Mouse (Mus musculus): ENCODE data around the gene Ttc28. TPM values are rescaled to one million over a fixed set of nuclear protein-coding genes. Genes with fewer than 3 reads are reported as not detected.
A peak's percentile ranks its signal among the peaks of the same experiment; 100 is the strongest.

Gene Ttc28
- polyA plus RNA-seq, 1 experiment from 2014 or later = 9.0 TPM

GRCm38 (mm10) chr5:111085849-111086248, 206.2 kb downstream of the Ttc28 start:
- WGBS = 93% methylated on average over 4 of the region's 4 CpGs

GRCm38 (mm10) chr5:111096750-111097149, 217.1 kb downstream of the Ttc28 start:
- Histone ChIP-seq H3K4me3 (replicated peaks; ENCODE audit: low read length) (no peak overlapping the region), H3K27me3 (ENCODE audit: control insufficient read depth, insufficient read depth, low read length) (no peaks in the 10 kb centered on the region), H3K4me1 (ENCODE audit: control insufficient read depth, insufficient read depth, low read length) (peaks cover 18% of the 10 kb centered on the region), H3K4me2 (ENCODE audit: low read depth, low read length) (no peak overlapping the region), H3K27ac (ENCODE audit: low read length) (0 out of 2 replicates have a peak overlapping the region, but pooled peaks have one; percentile 29), H3K9me3 (replicated peaks; ENCODE audit: control insufficient read depth, low read length) (no peaks in the 10 kb centered on the region), H3K36me3 (ENCODE audit: control insufficient read depth, insufficient read depth, low read length) (no peaks in the 10 kb centered on the region), H3K9ac (ENCODE audit: low read length) (no peak overlapping the region)
- no peak for ATAC-seq (ENCODE audit: insufficient read depth, low FRiP score)
- 55% methylated on average over 5 of the region's 5 CpGs for WGBS

More at GRCm38 (mm10) chr5:111085849-111086248, 206.2 kb downstream of the Ttc28 start:
- no peak overlapping the region for H3K27ac ChIP-seq (ENCODE audit: low read length)
- no peaks in the 10 kb centered on the region for H3K9me3 ChIP-seq (replicated peaks; ENCODE audit: control insufficient read depth, low read length)
- H3K36me3 ChIP-seq (ENCODE audit: control insufficient read depth, insufficient read depth, low read length) = no peaks in the 10 kb centered on the region
- H3K9ac ChIP-seq (ENCODE audit: low read length) = no peak overlapping the region
- H3K4me1 ChIP-seq (ENCODE audit: control insufficient read depth, insufficient read depth, low read length) = no peaks in the 10 kb centered on the region
- no peak for ATAC-seq (ENCODE audit: insufficient read depth, low FRiP score)
- no peak overlapping the region for H3K4me3 ChIP-seq (replicated peaks; ENCODE audit: low read length)
- H3K4me2 ChIP-seq (ENCODE audit: low read depth, low read length) = no peak overlapping the region
- no peaks in the 10 kb centered on the region for H3K27me3 ChIP-seq (ENCODE audit: control insufficient read depth, insufficient read depth, low read length)

GRCm38 (mm10) chr5:111097233-111098160, 217.9 kb downstream of the Ttc28 start:
- ATAC-seq (ENCODE audit: insufficient read depth, low FRiP score) = peak; percentile 37; the same call in 1 of the 2 replicates
- Histone ChIP-seq H3K9me3 (replicated peaks; ENCODE audit: control insufficient read depth, low read length) (no peaks in the 10 kb centered on the region), H3K9ac (ENCODE audit: low read length) (no peak overlapping the region), H3K4me1 (ENCODE audit: control insufficient read depth, insufficient read depth, low read length) (peaks cover 18% of the 10 kb centered on the region), H3K4me2 (ENCODE audit: low read depth, low read length) (no peak overlapping the region), H3K27ac (ENCODE audit: low read length) (no peak overlapping the region), H3K36me3 (ENCODE audit: control insufficient read depth, insufficient read depth, low read length) (no peaks in the 10 kb centered on the region), H3K27me3 (ENCODE audit: control insufficient read depth, insufficient read depth, low read length) (no peaks in the 10 kb centered on the region), H3K4me3 (replicated peaks; ENCODE audit: low read length) (no peak overlapping the region)
- WGBS = 53% methylated on average over 11 of the region's 11 CpGs

GRCm38 (mm10) chr5:111098516-111099274, 219.1 kb downstream of the Ttc28 start:
- ATAC-seq (ENCODE audit: insufficient read depth, low FRiP score) = peak; percentile 34; the same call in 1 of the 2 replicates
- H3K4me1 ChIP-seq (ENCODE audit: control insufficient read depth, insufficient read depth, low read length) = peaks cover 18% of the 10 kb centered on the region
- no peaks in the 10 kb centered on the region for H3K27me3 ChIP-seq (ENCODE audit: control insufficient read depth, insufficient read depth, low read length)
- H3K4me2 ChIP-seq (ENCODE audit: low read depth, low read length) = no peak overlapping the region
- no peaks in the 10 kb centered on the region for H3K9me3 ChIP-seq (replicated peaks; ENCODE audit: control insufficient read depth, low read length)
- H3K9ac ChIP-seq (ENCODE audit: low read length) = 0 out of 2 replicates have a peak overlapping the region, but pooled peaks have one; percentile 2
- H3K27ac ChIP-seq (ENCODE audit: low read length) = no peak overlapping the region; the same call in 1 of the 2 replicates
- no peaks in the 10 kb centered on the region for H3K36me3 ChIP-seq (ENCODE audit: control insufficient read depth, insufficient read depth, low read length)
- WGBS = 37% methylated on average over 7 of the region's 7 CpGs
- no peak overlapping the region for H3K4me3 ChIP-seq (replicated peaks; ENCODE audit: low read length)

- Histone ChIP-seq H3K4me3 (replicated peaks; ENCODE audit: low read length) (no peak overlapping the region), H3K9me3 (replicated peaks; ENCODE audit: control insufficient read depth, low read length) (no peaks in the 10 kb centered on the region), H3K9ac (ENCODE audit: low read length) (no peak overlapping the region), H3K27ac (ENCODE audit: low read length) (no peak overlapping the region), H3K27me3 (ENCODE audit: control insufficient read depth, insufficient read depth, low read length) (no peaks in the 10 kb centered on the region), H3K4me1 (ENCODE audit: control insufficient read depth, insufficient read depth, low read length) (peaks cover 18% of the 10 kb centered on the region), H3K36me3 (ENCODE audit: control insufficient read depth, insufficient read depth, low read length) (no peaks in the 10 kb centered on the region), H3K4me2 (ENCODE audit: low read depth, low read length) (no peak overlapping the region)
- no peak for ATAC-seq (ENCODE audit: insufficient read depth, low FRiP score)
- WGBS = 85% methylated on average over 7 of the region's 7 CpGs
Observed at GRCm38 (mm10) chr5:111100585-111100984, 221.0 kb downstream of the Ttc28 start.

GRCm38 (mm10) chr5:111101383-111101932, 221.9 kb downstream of the Ttc28 start:
- H3K4me2 ChIP-seq (ENCODE audit: low read depth, low read length) = no peak overlapping the region
- WGBS = 51% methylated on average over 6 of the region's 6 CpGs
- no peaks in the 10 kb centered on the region for H3K9me3 ChIP-seq (replicated peaks; ENCODE audit: control insufficient read depth, low read length)
- H3K4me1 ChIP-seq (ENCODE audit: control insufficient read depth, insufficient read depth, low read length) = peaks cover 18% of the 10 kb centered on the region
- no peaks in the 10 kb centered on the region for H3K27me3 ChIP-seq (ENCODE audit: control insufficient read depth, insufficient read depth, low read length)
- no peak overlapping the region for H3K27ac ChIP-seq (ENCODE audit: low read length)
- no peaks in the 10 kb centered on the region for H3K36me3 ChIP-seq (ENCODE audit: control insufficient read depth, insufficient read depth, low read length)
- no peak overlapping the region for H3K4me3 ChIP-seq (replicated peaks; ENCODE audit: low read length)
- no peak overlapping the region for H3K9ac ChIP-seq (ENCODE audit: low read length)
- no peak for ATAC-seq (ENCODE audit: insufficient read depth, low FRiP score)

- H3K4me2 ChIP-seq (ENCODE audit: low read depth, low read length) = no peak overlapping the region
- WGBS = 86% methylated on average over 7 of the region's 7 CpGs
- H3K27me3 ChIP-seq (ENCODE audit: control insufficient read depth, insufficient read depth, low read length) = no peaks in the 10 kb centered on the region
- no peak for ATAC-seq (ENCODE audit: insufficient read depth, low FRiP score)
- no peaks in the 10 kb centered on the region for H3K9me3 ChIP-seq (replicated peaks; ENCODE audit: control insufficient read depth, low read length)
- no peaks in the 10 kb centered on the region for H3K36me3 ChIP-seq (ENCODE audit: control insufficient read depth, insufficient read depth, low read length)
- no peaks in the 10 kb centered on the region for H3K4me1 ChIP-seq (ENCODE audit: control insufficient read depth, insufficient read depth, low read length)
- H3K4me3 ChIP-seq (replicated peaks; ENCODE audit: low read length) = no peak overlapping the region
- no peak overlapping the region for H3K27ac ChIP-seq (ENCODE audit: low read length)
- H3K9ac ChIP-seq (ENCODE audit: low read length) = no peak overlapping the region
Observed at GRCm38 (mm10) chr5:111104801-111105200, 225.2 kb downstream of the Ttc28 start.

- WGBS = 52% methylated on average over 6 of the region's 6 CpGs
- H3K27ac ChIP-seq (ENCODE audit: low read length) = no peak overlapping the region
- H3K36me3 ChIP-seq (ENCODE audit: control insufficient read depth, insufficient read depth, low read length) = no peaks in the 10 kb centered on the region
- ATAC-seq (ENCODE audit: insufficient read depth, low FRiP score) = no peak
- H3K9ac ChIP-seq (ENCODE audit: low read length) = no peak overlapping the region
- H3K27me3 ChIP-seq (ENCODE audit: control insufficient read depth, insufficient read depth, low read length) = no peaks in the 10 kb centered on the region
- no peaks in the 10 kb centered on the region for H3K9me3 ChIP-seq (replicated peaks; ENCODE audit: control insufficient read depth, low read length)
- no peak overlapping the region for H3K4me3 ChIP-seq (replicated peaks; ENCODE audit: low read length)
- peaks cover 3% of the 10 kb centered on the region; the same call in 1 of the 2 replicates for H3K4me1 ChIP-seq (ENCODE audit: control insufficient read depth, insufficient read depth, low read length)
- no peak overlapping the region for H3K4me2 ChIP-seq (ENCODE audit: low read depth, low read length)
Observed at GRCm38 (mm10) chr5:111111378-111111777, 231.8 kb downstream of the Ttc28 start.
